Mouse (Mus musculus): Measurements from ENCODE around the gene Ces3a. TPM values are rescaled to one million over a fixed set of nuclear protein-coding genes. Genes with fewer than 3 reads are reported as not detected.
"Not testable (repeated sequence)": the region's sequence is repeated elsewhere in the genome, so short reads cannot be mapped to it uniquely, and the experiment has no call there.

Gene Ces3a
- not detected for total RNA-seq (2021)
- long read RNA-seq, experiment 1, result 0 reads
- long read RNA-seq, experiment 2, result 0 reads

- no peak for DNase-seq
These were observed at the start of gene Ces3a for GRCm38 (mm10) chr8:105048371-105048854. Gene Ces3a (plus strand): TSS chr8:105048601.

GRCm38 (mm10) chr8:104999183-104999582 is 49.2 kb upstream of the Ces3a start:
- DNase-seq, result no peak

GRCm38 (mm10) chr8:105000586-105000985 is 47.8 kb upstream of the Ces3a start, which contains the start of gene Ces2h:
Gene Ces2h (plus strand): TSS chr8:105000853.
- DNase-seq, result no peak

- DNase-seq, result no peak
These were observed 38.4 kb upstream of the Ces3a start for GRCm38 (mm10) chr8:105010000-105010399.

GRCm38 (mm10) chr8:105011136-105011535 is 37.3 kb upstream of the Ces3a start:
- DNase-seq, result no peak

GRCm38 (mm10) chr8:105014391-105014790 is 34.0 kb upstream of the Ces3a start:
- DNase-seq, result no peak

DNA sequence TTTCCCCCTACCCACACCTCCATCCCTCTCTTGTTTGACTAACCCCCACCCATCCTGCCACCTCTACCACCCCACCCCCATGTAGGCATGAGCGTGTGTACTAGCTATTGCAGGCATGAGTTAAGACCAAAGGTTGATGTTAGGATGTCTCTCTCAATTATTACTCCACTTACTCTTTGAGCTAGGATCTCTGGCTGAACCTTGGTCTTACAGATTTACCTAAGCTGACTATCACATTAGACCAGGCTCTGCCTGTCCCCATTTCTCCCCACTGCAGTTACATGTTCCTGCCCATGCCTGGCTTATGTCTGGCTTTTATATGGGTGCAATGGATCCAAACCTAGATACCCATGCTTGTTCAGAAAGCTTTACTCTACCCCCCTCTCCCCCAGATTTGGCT is 26.4 kb upstream of the Ces3a start:
- DNase-seq, result no peak

DNA sequence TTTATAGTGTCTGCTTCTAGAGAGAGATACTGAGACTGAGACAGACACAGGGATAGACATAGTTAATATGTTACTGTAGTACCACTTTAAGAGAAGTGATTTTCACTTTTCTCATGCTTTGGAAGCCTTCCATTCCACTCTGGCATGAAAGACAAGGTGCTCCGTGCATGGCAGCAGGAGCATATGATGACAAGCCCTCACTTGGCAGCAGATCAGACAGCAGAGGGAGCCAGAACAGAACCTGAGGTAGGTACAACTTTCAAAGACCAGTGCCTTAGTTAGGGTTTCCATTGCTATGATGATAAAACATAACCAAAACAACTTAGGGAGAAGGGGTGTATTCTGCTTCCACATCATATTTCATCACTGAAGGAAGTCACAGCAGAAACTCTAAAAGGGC is 25.3 kb upstream of the Ces3a start:
- no peak for DNase-seq

DNA sequence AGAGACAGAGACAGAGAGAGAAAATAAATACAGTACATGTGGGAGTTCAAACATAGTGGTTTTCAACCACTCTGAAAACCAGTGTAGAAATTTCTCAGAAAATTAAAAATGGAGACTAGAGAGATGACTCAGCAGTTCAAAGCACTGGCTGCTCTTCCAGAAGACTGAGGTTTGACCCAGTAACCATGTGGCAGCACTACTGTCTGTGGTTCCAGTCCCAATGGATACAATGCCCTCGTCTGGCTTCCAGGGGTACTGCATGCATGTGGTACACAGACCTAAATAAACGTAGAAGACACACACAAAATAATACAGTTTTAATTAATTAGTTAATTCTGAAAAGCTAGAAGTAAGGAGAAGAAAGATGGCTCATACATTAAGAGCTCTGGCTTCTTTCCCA is 23.4 kb upstream of the Ces3a start:
- no peak for DNase-seq

- no peak for DNase-seq
These were observed 4.9 kb upstream of the Ces3a start for GRCm38 (mm10) chr8:105043510-105043909.

DNA sequence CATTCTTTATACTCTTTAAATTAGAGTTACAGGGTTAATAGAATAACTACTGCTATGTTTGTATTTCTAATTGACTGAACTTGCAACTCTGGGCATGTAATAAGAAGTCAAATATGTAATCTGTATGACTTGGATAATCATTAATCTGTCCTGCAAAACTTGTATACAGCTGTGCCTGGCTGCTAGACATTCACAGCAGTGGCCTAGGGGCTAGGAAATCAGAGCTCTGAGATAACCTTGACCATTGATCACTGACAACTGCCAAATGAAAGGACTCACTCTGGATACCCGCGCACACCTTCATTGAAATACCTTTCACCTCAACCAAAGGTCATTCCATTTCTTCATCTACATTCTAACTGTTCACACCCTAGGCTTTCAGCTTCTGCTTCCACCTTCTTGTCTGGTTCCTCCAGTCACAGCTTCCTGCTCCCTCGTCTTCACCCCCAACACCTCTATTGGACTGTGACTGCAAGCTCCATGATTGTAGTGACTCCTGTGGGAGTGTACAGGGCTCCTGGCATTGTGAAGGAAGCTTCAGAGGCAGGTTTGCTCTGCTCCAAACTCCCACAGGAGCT is 2.5 kb upstream of the Ces3a start:
- no peak for DNase-seq

DNA sequence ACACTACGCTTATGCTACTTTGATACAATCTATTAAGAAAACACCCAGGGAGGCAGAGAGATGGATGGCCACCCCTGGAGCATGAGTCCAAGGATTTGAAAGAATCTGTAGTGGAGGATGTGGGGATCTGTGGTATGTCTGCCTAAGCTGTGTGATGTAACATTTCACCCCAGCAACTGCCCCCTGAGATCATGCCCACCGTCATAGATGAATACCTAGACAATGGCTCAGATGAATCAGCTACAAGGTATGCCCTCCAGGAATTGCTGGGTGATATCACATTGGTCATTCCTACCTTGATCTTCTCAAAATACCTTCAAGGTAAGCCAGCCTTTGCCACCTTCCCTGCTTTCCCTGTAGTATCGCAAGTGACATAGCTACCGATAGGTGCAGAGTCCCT is 7.8 kb downstream of the Ces3a start:
- no peak for DNase-seq

DNA sequence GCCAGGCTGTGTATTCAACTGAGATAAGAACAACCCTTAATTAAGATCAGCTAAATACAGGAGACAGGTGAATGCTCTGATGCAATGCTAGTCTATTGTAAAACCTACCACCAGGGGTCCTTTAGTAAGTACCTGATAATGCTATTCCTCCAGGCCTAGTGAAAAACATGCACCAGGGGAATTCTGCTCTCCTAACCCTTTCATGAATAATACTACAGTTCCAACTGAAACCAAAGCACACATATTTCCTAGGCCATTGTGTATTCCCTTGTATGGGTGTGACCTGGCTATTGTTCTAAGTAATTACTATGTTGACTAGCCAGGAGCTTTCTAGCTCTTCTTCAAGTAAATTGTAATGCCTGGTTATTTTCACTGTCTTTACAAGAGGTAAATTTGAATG is 11.7 kb downstream of the Ces3a start:
- DNase-seq, result no peak

- DNase-seq, result no peak
These were observed 18.4 kb downstream of the Ces3a start for GRCm38 (mm10) chr8:105066761-105067160.

DNA sequence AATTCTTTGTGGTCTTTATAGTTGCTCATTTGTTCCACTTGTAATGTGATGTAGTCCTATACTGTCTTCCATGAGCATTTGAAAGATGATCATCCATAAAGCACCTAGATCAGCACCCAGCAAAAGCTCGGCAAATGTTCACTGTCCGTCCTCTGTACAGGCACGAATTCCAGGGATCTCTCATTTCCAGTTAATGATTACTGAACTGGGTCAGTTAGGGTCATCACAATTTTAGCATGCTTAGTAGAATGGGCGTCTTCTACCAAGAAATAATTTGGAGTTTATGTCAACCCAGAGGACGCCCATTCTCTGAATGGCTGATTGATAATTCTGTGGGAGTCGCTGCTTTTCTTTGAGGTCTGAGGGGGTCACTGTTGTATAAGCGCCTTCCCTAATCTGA is 19.5 kb downstream of the Ces3a start:
- not testable (repeated sequence) for DNase-seq

DNA sequence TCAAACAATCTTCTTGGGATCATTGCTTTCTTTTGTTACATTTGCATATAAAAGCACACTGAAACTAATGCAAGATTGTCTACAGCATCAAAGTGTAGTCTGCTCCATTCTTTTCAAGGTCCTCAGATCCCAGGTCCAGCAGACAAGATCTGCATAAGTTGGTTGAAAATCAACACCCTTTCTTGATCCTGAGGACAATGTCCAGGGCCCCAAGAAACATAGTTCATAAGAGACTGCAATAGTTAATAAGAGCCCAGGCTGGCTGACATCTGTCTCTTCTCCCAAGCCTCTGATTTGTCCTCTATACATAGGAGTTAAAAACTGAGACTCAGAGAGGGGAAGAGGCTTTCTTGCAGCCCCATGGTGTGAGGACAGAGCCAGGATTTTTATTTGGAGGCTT is 20.6 kb downstream of the Ces3a start:
- no peak for DNase-seq

- DNase-seq, result no peak
These were observed 28.2 kb downstream of the Ces3a start for GRCm38 (mm10) chr8:105076601-105077000.

DNA sequence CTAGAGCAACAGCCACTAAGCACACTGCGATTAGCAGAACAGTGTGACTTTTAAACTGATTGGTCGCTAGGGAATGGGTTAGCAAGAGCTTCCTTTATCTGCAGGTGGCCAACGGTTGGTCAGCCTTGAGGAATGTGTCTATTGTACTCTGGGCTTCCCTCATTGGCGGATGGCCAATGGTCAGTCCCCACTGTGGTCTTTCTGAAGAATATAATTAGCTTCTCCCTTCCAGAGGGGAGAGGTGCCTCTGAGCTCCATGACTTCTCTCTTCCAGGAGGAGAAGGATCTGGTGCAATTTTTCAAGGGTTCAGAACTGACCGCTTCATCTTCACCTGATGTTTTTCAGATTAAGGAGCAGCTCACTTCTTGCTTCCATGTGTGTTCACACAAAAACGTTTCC is 28.7 kb downstream of the Ces3a start:
- no peak for DNase-seq

DNA sequence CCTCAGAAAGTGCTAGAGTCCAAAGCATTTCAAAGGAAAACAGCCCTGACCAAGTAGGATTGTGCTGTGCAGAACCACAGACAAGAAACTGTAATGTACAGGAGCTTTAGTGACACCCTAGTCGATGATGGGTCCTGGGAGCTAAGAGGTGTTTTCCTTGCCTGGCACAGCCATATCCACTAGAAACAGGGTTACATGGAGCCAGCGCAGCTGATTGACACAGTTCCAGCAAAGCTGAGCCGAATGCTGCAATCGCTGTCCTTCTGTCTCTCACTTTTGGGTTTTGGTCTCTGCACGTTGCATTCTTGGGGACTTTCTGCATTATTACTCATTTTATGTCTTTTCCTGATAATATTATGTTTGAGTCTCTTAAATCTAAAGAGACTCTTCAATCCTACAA is 30.2 kb downstream of the Ces3a start:
- DNase-seq, result no peak

- no peak for DNase-seq
These were observed 32.5 kb downstream of the Ces3a start for GRCm38 (mm10) chr8:105080814-105081336.

- DNase-seq, result no peak
These were observed 35.1 kb downstream of the Ces3a start, which contains the start of gene Ces3b for GRCm38 (mm10) chr8:105083449-105084050. Gene Ces3b (plus strand): TSS chr8:105083753.

GRCm38 (mm10) chr8:105088166-105088565 is 39.8 kb downstream of the Ces3a start:
- not testable (repeated sequence) for DNase-seq

- DNase-seq, result no peak
These were observed 40.2 kb downstream of the Ces3a start for GRCm38 (mm10) chr8:105088581-105088980.

DNA sequence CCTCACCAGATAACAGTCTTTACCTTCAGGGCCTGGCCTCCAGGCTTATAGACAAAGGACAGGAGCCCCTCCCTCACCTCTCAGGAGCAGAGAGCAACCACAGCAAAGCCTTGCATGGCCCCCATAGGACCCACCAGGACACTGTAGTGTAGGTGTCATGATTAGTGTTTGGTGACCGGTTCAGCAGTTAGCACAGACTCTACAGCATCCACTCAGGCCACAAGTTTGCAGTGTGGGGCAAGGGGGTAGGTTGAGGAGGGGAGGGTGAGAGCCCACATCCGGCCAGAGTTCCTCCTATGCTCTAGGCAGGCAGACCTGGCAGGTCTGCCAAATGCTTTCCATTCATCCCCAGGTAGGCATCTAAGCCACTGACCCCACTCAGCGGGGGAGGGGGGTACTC is 45.6 kb downstream of the Ces3a start:
- DNase-seq, result no peak

All from gastrocnemius, postnatal 25 days (tissue).